Mouse (Mus musculus) erythroid progenitor cell, adult 5-6 weeks (primary cell): ENCODE results near the gene Mx1. TPM values are rescaled to one million over a fixed set of nuclear protein-coding genes. Genes with fewer than 3 reads are reported as not detected.

Source experiments
- total RNA-seq, 2 experiments: library from RNA; stranded (forward) in 1 of 2; stranded (reverse) in 1 of 2; fragments of 150-400 nt in 1 of 2; fragments of 186-747, 209-891 nt in 1 of 2; gene quantifications; 2 replicates each; pipeline versions ENCODE4 v1.2.3 to v1.2.4; 2015 to 2017; ENCODE audit warnings: low replicate concordance in 2 of 2

Mx1 gene
- total RNA-seq, 2 experiments from 2014 or later, result 2.3 TPM; not detected in 1

Other genes starting within 250 kb of the Mx1 start
- not detected in 2 replicates for gene Bace2, start 106.2 kb downstream of the Mx1 start, total RNA-seq (2015; ENCODE audit: low replicate concordance)
- not detected in 2 replicates for gene Bace2, start 106.2 kb downstream of the Mx1 start, total RNA-seq (2017; ENCODE audit: low replicate concordance)
- not detected in 2 replicates for gene Fam3b, start 51.9 kb upstream of the Mx1 start, total RNA-seq (2015; ENCODE audit: low replicate concordance)
- not detected in 2 replicates for gene Fam3b, start 51.9 kb upstream of the Mx1 start, total RNA-seq (2017; ENCODE audit: low replicate concordance)
- not detected in 2 replicates for gene Tmprss2, start 148.3 kb upstream of the Mx1 start, total RNA-seq (2015; ENCODE audit: low replicate concordance)
- not detected in 2 replicates for gene Tmprss2, start 148.3 kb upstream of the Mx1 start, total RNA-seq (2017; ENCODE audit: low replicate concordance)